28 mouse cellular contexts compared by ENCODE assay signal in genomic region chr9:54538684-54539083, GRCm38 (mm10). TPM values are rescaled to one million over a fixed set of nuclear protein-coding genes. Genes with fewer than 3 reads are reported as not detected.
DNase-seq lines count a peak whose midpoint lies in the region; ATAC-seq and TF ChIP-seq lines count a peak whose summit lies in the region.
"Had no signal": no experiment of that assay in that cellular context is flagged by ENCODE, and none has a peak within 500 bp of the region (broad histone marks: within the 10 kb centered on the region; RNA-seq: fewer than 3 reads in every experiment).

Sh2d7 (plus strand) TSS chr9:54538984.

- H3K9ac ChIP-seq in forebrain, embryonic 14.5 days (ENCODE audit: low read length) = no peak within 1 kb of the TSS
- no peak within 1 kb of the TSS for H3K9ac ChIP-seq in heart, embryonic 11.5 days (ENCODE audit: low read depth, low read length)
- H3K9ac ChIP-seq: embryonic facial prominence, embryonic 13.5 days; heart, embryonic 13.5 days; hindbrain, embryonic 14.5 days had no signal

- no peak for ATAC-seq in forebrain, embryonic 14.5 days
- ATAC-seq in heart, embryonic 11.5 days (replicated peaks; ENCODE audit: insufficient number of reproducible peaks, low FRiP score, low TSS enrichment) = no peak
- ATAC-seq: hindbrain, postnatal 0 days; inflammation-experienced regulatory T-cells, adult 6 months had no signal

- H3K27ac ChIP-seq in forebrain, embryonic 14.5 days (ENCODE audit: low read depth, low read length) = peak within 1 kb of the TSS; percentile 74; the same call in 1 of the 2 replicates
- H3K27ac ChIP-seq in forebrain, embryonic 10.5 days = no peak within 1 kb of the TSS
- no peak within 1 kb of the TSS for H3K27ac ChIP-seq in heart, embryonic 11.5 days (ENCODE audit: low read depth, low read length)
- H3K27ac ChIP-seq in testis, adult 2 months (ENCODE audit: control insufficient read depth, insufficient read depth, low read depth, low read length) = no peak within 1 kb of the TSS
- H3K27ac ChIP-seq: embryonic facial prominence, embryonic 10.5 days; embryonic facial prominence, embryonic 13.5 days; gastrocnemius, adult 2 months; heart, embryonic 13.5 days; hindbrain, embryonic 14.5 days; hindbrain, postnatal 0 days had no signal

- no peak for TF ChIP-seq CTCF in testis, adult 2 months (IDR thresholded peaks at IDR 0.05; ENCODE audit: control insufficient read depth, insufficient read depth, insufficient replicate concordance, low read depth, low read length)

- H3K4me2 ChIP-seq in forebrain, embryonic 14.5 days (ENCODE audit: low read length) = no peak within 1 kb of the TSS
- no peak within 1 kb of the TSS for H3K4me2 ChIP-seq in heart, embryonic 11.5 days
- H3K4me2 ChIP-seq: embryonic facial prominence, embryonic 13.5 days; heart, embryonic 13.5 days; hindbrain, embryonic 14.5 days had no signal

- no peak for TF ChIP-seq POLR2A in testis, adult 2 months (IDR thresholded peaks at IDR 0.05; ENCODE audit: control insufficient read depth, low read depth, low read length)

- no peak for DNase-seq in forebrain, embryonic 14.5 days (ENCODE audit: low spot score)
- no peak for DNase-seq in forebrain, embryonic 10.5 days (ENCODE audit: extremely low spot score, low spot score)
- peak; percentile 57 for DNase-seq in heart, adult 11 months
- no peak for DNase-seq in testis, postnatal 14 days (ENCODE audit: low spot score)
- DNase-seq: adrenal gland, adult 2 months; adrenal gland, postnatal 25 days; B cell, adult 2 months; cerebellum, adult 11-12 months; cerebellum, adult 8-10 months; cerebellum, postnatal 36 days; embryo, embryonic 11 days; gastrocnemius, adult 2 months; gastrocnemius, postnatal 14 days; heart, adult 18-20 months; heart, postnatal 14 days; heart, postnatal 4 days; kidney, adult 11 months; kidney, adult 8-10 months had no signal

- H3K9me3 ChIP-seq in forebrain, embryonic 14.5 days (replicated peaks; ENCODE audit: control insufficient read depth, low read length) = no peaks in the 10 kb centered on the region
- H3K9me3 ChIP-seq in forebrain, embryonic 10.5 days = no peaks in the 10 kb centered on the region
- H3K9me3 ChIP-seq in heart, embryonic 11.5 days (replicated peaks; ENCODE audit: control insufficient read depth, low read length) = no peaks in the 10 kb centered on the region
- H3K9me3 ChIP-seq: embryonic facial prominence, embryonic 10.5 days; embryonic facial prominence, embryonic 13.5 days; heart, embryonic 13.5 days had no signal

- no peak within 1 kb of the TSS for H3K4me3 ChIP-seq in forebrain, embryonic 14.5 days (ENCODE audit: low read depth, low read length)
- no peak within 1 kb of the TSS for H3K4me3 ChIP-seq in forebrain, embryonic 10.5 days
- H3K4me3 ChIP-seq in heart, embryonic 11.5 days (ENCODE audit: low read depth, low read length) = no peak within 1 kb of the TSS
- H3K4me3 ChIP-seq in testis, adult 2 months (ENCODE audit: control insufficient read depth, low read depth, low read length) = peak within 1 kb of the TSS; percentile 80
- H3K4me3 ChIP-seq: embryonic facial prominence, embryonic 10.5 days; embryonic facial prominence, embryonic 13.5 days; erythroblast, embryonic 14.5 days; gastrocnemius, adult 2 months; heart, embryonic 13.5 days had no signal

- no peaks in the 10 kb centered on the region for H3K27me3 ChIP-seq in forebrain, embryonic 14.5 days (replicated peaks; ENCODE audit: control insufficient read depth, insufficient read depth, low read length)
- no peaks in the 10 kb centered on the region for H3K27me3 ChIP-seq in forebrain, embryonic 10.5 days (ENCODE audit: poor library complexity, severe bottlenecking)
- no peaks in the 10 kb centered on the region for H3K27me3 ChIP-seq in heart, embryonic 11.5 days (ENCODE audit: control insufficient read depth, insufficient read depth, low read length)
- H3K27me3 ChIP-seq in testis, adult 2 months (ENCODE audit: control insufficient read depth, insufficient read depth, low read length) = no peaks in the 10 kb centered on the region
- H3K27me3 ChIP-seq: embryonic facial prominence, embryonic 13.5 days had no signal

- WGBS in forebrain, embryonic 14.5 days = 96% methylated on average over 14 of the region's 14 CpGs
- 93% methylated on average over 14 of the region's 14 CpGs for WGBS in forebrain, embryonic 10.5 days
- 88% methylated on average over 14 of the region's 14 CpGs for whole genome bisulfite sequencing in heart, embryonic 11.5 days (ENCODE audit: insufficient replicate concordance)

- H3K4me1 ChIP-seq in forebrain, embryonic 14.5 days (ENCODE audit: control insufficient read depth, insufficient read depth, low read length) = peaks cover 18% of the 10 kb centered on the region
- peaks cover 7% of the 10 kb centered on the region for H3K4me1 ChIP-seq in forebrain, embryonic 10.5 days
- H3K4me1 ChIP-seq in heart, embryonic 11.5 days (ENCODE audit: control insufficient read depth, insufficient read depth, low read length) = no peaks in the 10 kb centered on the region
- H3K4me1 ChIP-seq in testis, adult 2 months (ENCODE audit: control insufficient read depth, insufficient read depth, low read length) = peaks cover 3% of the 10 kb centered on the region; the same call in 1 of the 2 replicates

- H3K36me3 ChIP-seq in forebrain, embryonic 14.5 days (ENCODE audit: control insufficient read depth, insufficient read depth, low read length) = no peaks in the 10 kb centered on the region
- H3K36me3 ChIP-seq in forebrain, embryonic 10.5 days (replicated peaks) = no peaks in the 10 kb centered on the region
- no peaks in the 10 kb centered on the region for H3K36me3 ChIP-seq in heart, embryonic 11.5 days (ENCODE audit: control insufficient read depth, insufficient read depth, low read length)
- H3K36me3 ChIP-seq in testis, adult 2 months (ENCODE audit: control insufficient read depth, insufficient read depth, low read length) = no peaks in the 10 kb centered on the region
- H3K36me3 ChIP-seq: embryonic facial prominence, embryonic 10.5 days; embryonic facial prominence, embryonic 13.5 days; heart, embryonic 13.5 days had no signal

RNA-seq across cellular contexts. Expression of gene Sh2d7, which starts in this region (rescaled TPM):
- polyA plus RNA-seq in forebrain, embryonic 14.5 days (2014; fragmentation: Nextera tagmentation; extraction: Ambion mirVana) = 0.10 TPM in 2 replicates
- not detected in 2 replicates for polyA plus RNA-seq in forebrain, embryonic 10.5 days (2016; fragmentation: Nextera tagmentation; extraction: Ambion mirVana)
- not detected in 2 replicates for polyA plus RNA-seq in heart, embryonic 11.5 days (2014; fragmentation: Nextera tagmentation; extraction: Ambion mirVana)
- polyA plus RNA-seq in testis, adult 2 months (2012; rRNA removed) = 4.3 and 4.4 TPM in 2 replicates
- polyA plus RNA-seq: adrenal gland, adult 2 months; embryonic facial prominence, embryonic 10.5 days; embryonic facial prominence, embryonic 13.5 days; erythroblast, embryonic 14.5 days; heart, embryonic 13.5 days; heart, embryonic 16.5 days; hindbrain, embryonic 14.5 days; inflammation-experienced regulatory T-cells, adult 6 months had no signal
